Mouse (Mus musculus): Measurements from ENCODE around the gene Cfap61. TPM values are rescaled to one million over a fixed set of nuclear protein-coding genes. Genes with fewer than 3 reads are reported as not detected.

Gene Cfap61
- total and polyA plus RNA-seq, 3 experiments = 0.13 TPM; not detected in 2

DNA sequence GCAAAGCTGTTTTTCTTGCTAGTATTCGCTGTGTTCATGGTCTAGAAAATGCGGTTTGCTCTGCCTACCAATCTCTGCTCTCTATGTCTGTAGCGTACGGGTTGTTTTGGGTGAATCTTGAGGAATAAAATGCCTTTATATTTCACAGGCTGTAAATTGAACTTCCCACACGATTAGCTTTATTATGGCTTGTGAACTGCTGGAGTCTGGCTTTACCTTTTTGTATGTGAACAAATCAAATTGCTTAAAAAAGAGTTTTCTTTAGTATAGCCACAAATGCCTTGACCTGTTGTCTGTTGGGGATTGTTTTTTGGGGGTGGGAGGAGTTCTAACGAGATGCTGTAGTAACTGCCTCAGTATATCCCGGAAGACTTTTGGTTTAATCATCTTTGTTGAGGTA lies 289.6 kb downstream of the Cfap61 start:
- Histone ChIP-seq H3K4me3 (ENCODE audit: control insufficient read depth in 1 of 2, insufficient read depth in 1 of 2, low read depth in 2 of 2, low read length in 2 of 2) (no peak overlapping the region), H3K36me3 (ENCODE audit: control insufficient read depth in 1 of 2, insufficient read depth in 2 of 2, low read length in 2 of 2) (no peaks in the 10 kb centered on the region), H3K4me1 (ENCODE audit: control insufficient read depth in 1 of 2, insufficient read depth in 2 of 2, low read length in 2 of 2) (no peaks in the 10 kb centered on the region), H3K27me3 (ENCODE audit: control insufficient read depth in 1 of 2, insufficient read depth in 2 of 2, low read length in 2 of 2) (no peaks in the 10 kb centered on the region; a peak in 1 of 4 replicates), H3K9me3 (replicated peaks; ENCODE audit: insufficient read depth, low read length) (no peaks in the 10 kb centered on the region), H3K27ac (ENCODE audit: control insufficient read depth, low read depth, low read length) (no peak overlapping the region), H3K9ac (ENCODE audit: control insufficient read depth, low read depth, low read length, poor library complexity, severe bottlenecking) (no peak overlapping the region), H3K79me2 (ENCODE audit: control insufficient read depth, insufficient read depth, low read length, poor library complexity) (no peaks in the 10 kb centered on the region)
- no peak for DNase-seq (ENCODE audit: low read depth, low spot score)
- TF ChIP-seq GABPA (IDR thresholded peaks at IDR 0.05; ENCODE audit: low read depth, low read length) = no peak
- TF ChIP-seq GATA1 (IDR thresholded peaks at IDR 0.05; ENCODE audit: low read depth, low read length) = no peak
- TF ChIP-seq MAX (IDR thresholded peaks at IDR 0.05; ENCODE audit: low read length) = no peak
- TF ChIP-seq NELFE (IDR thresholded peaks at IDR 0.05; ENCODE audit: low read depth, low read length) = no peak
- TF ChIP-seq MYB (IDR thresholded peaks at IDR 0.05; ENCODE audit: low read depth, low read length) = no peak
- no peak for TF ChIP-seq USF1 (IDR thresholded peaks at IDR 0.05; ENCODE audit: low read depth, low read length)
- no peak for TF ChIP-seq UBTF (IDR thresholded peaks at IDR 0.05; ENCODE audit: borderline replicate concordance, insufficient read depth, low read depth, low read length)
- TF ChIP-seq POLR2AphosphoS5 (IDR thresholded peaks at IDR 0.05; ENCODE audit: borderline replicate concordance, low read depth, low read length) = no peak
- no peak for TF ChIP-seq POLR2AphosphoS2 (IDR thresholded peaks at IDR 0.05; ENCODE audit: low read length)
- TF ChIP-seq MXI1 (IDR thresholded peaks at IDR 0.05; ENCODE audit: low read depth, low read length) = no peak
- TF ChIP-seq RAD21 (IDR thresholded peaks at IDR 0.05; ENCODE audit: low read depth, low read length) = no peak
- TF ChIP-seq ZC3H11A (IDR thresholded peaks at IDR 0.05; ENCODE audit: low read depth, low read length) = no peak
- TF ChIP-seq E2F4 (IDR thresholded peaks at IDR 0.05; ENCODE audit: borderline replicate concordance, low read depth, low read length) = no peak
- no peak for TF ChIP-seq CTCF (IDR thresholded peaks at IDR 0.05 in 2 of 3, conservative IDR thresholded peaks at IDR 0.05 in 1 of 3; ENCODE audit: control insufficient read depth in 1 of 3, insufficient read depth in 1 of 3, low read depth in 2 of 3, low read length in 3 of 3, poor library complexity in 1 of 3, severe bottlenecking in 1 of 3)

DNA sequence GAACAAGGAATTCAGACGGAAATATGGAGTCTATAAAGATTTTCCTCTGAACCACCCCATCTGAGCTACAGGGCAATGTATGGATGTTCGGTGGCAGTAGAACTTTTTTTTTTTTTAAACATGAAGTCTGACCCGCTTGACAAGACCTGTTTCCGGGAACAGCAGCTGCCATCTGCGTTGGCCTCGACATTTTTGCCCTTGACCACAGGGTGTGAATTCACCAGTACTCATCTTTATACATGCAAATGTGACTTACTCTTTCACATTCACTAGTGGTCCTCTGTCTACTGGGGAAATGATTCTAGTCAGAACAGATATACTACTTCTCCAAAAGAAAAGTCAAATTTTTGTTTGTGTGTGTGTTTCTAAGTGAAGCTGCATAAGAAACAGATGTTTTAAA lies 291.2 kb downstream of the Cfap61 start:
- no peaks in the 10 kb centered on the region for H3K79me2 ChIP-seq (ENCODE audit: control insufficient read depth, insufficient read depth, low read length, poor library complexity)
- no peaks in the 10 kb centered on the region for H3K9me3 ChIP-seq (replicated peaks; ENCODE audit: insufficient read depth, low read length)
- H3K36me3 ChIP-seq (ENCODE audit: control insufficient read depth in 1 of 2, insufficient read depth in 2 of 2, low read length in 2 of 2) = no peaks in the 10 kb centered on the region
- no peak overlapping the region for H3K4me3 ChIP-seq (ENCODE audit: control insufficient read depth in 1 of 2, insufficient read depth in 1 of 2, low read depth in 2 of 2, low read length in 2 of 2)
- no peaks in the 10 kb centered on the region for H3K4me1 ChIP-seq (ENCODE audit: control insufficient read depth in 1 of 2, insufficient read depth in 2 of 2, low read length in 2 of 2)
- H3K9ac ChIP-seq (ENCODE audit: control insufficient read depth, low read depth, low read length, poor library complexity, severe bottlenecking) = no peak overlapping the region
- TF ChIP-seq RAD21 (IDR thresholded peaks at IDR 0.05; ENCODE audit: low read depth, low read length) (no peak), ZC3H11A (IDR thresholded peaks at IDR 0.05; ENCODE audit: low read depth, low read length) (no peak), TCF12 (IDR thresholded peaks at IDR 0.05; ENCODE audit: low read depth, low read length) (no peak), NRF1 (IDR thresholded peaks at IDR 0.05; ENCODE audit: insufficient read depth, low read depth, low read length, poor library complexity, severe bottlenecking) (no peak), USF2 (IDR thresholded peaks at IDR 0.05; ENCODE audit: borderline replicate concordance in 1 of 2, insufficient read depth in 1 of 2, low read depth in 1 of 2, low read length in 2 of 2) (no peak), MYB (IDR thresholded peaks at IDR 0.05; ENCODE audit: low read depth, low read length) (no peak), GATA1 (IDR thresholded peaks at IDR 0.05; ENCODE audit: low read depth, low read length) (no peak), CHD2 (IDR thresholded peaks at IDR 0.05; ENCODE audit: low read length) (no peak), CHD1 (IDR thresholded peaks at IDR 0.05; ENCODE audit: low read depth, low read length) (no peak), USF1 (IDR thresholded peaks at IDR 0.05; ENCODE audit: low read depth, low read length) (no peak), UBTF (IDR thresholded peaks at IDR 0.05; ENCODE audit: borderline replicate concordance, insufficient read depth, low read depth, low read length) (no peak), KAT2A (conservative IDR thresholded peaks at IDR 0.05; ENCODE audit: low read depth, low read length) (no peak), ETS1 (IDR thresholded peaks at IDR 0.05; ENCODE audit: low read depth, low read length) (no peak), EP300 (IDR thresholded peaks at IDR 0.05; ENCODE audit: low read depth in 1 of 2, low read length in 2 of 2) (no peak), CTCF (IDR thresholded peaks at IDR 0.05 in 2 of 3, conservative IDR thresholded peaks at IDR 0.05 in 1 of 3; ENCODE audit: control insufficient read depth in 1 of 3, insufficient read depth in 1 of 3, low read depth in 2 of 3, low read length in 3 of 3, poor library complexity in 1 of 3, severe bottlenecking in 1 of 3) (no peak), MXI1 (IDR thresholded peaks at IDR 0.05; ENCODE audit: low read depth, low read length) (no peak), ZMIZ1 (IDR thresholded peaks at IDR 0.05; ENCODE audit: low read depth, low read length) (no peak), ZKSCAN1 (IDR thresholded peaks at IDR 0.05; ENCODE audit: low read depth, low read length) (no peak)
- H3K27me3 ChIP-seq (ENCODE audit: control insufficient read depth in 1 of 2, insufficient read depth in 2 of 2, low read length in 2 of 2) = no peaks in the 10 kb centered on the region; a peak in 1 of 4 replicates
- H3K27ac ChIP-seq (ENCODE audit: control insufficient read depth, low read depth, low read length) = no peak overlapping the region
- no peak for DNase-seq (ENCODE audit: low read depth, low spot score)

Data from MEL (cell line).